18 mouse cellular contexts compared by ENCODE assay signal in genomic region chr3:117865621-117866020, GRCm38 (mm10). TPM values are rescaled to one million over a fixed set of nuclear protein-coding genes. Genes with fewer than 3 reads are reported as not detected.
A peak's percentile ranks its signal among the peaks of the same experiment; 100 is the strongest.
DNase-seq lines count a peak whose midpoint lies in the region; ATAC-seq lines count a peak whose summit lies in the region.
"Had no signal": no experiment of that assay in that cellular context is flagged by ENCODE, and none has a peak within 500 bp of the region (broad histone marks: within the 10 kb centered on the region; RNA-seq: fewer than 3 reads in every experiment).

No protein-coding gene starts in this region.

- H3K4me1 ChIP-seq in kidney, embryonic 15.5 days = peaks cover 23% of the 10 kb centered on the region; the same call in 1 of the 2 replicates
- H3K4me1 ChIP-seq in kidney, embryonic 16.5 days (ENCODE audit: insufficient read depth, low read length) = peaks cover 3% of the 10 kb centered on the region; the same call in 1 of the 2 replicates
- H3K4me1 ChIP-seq: embryonic facial prominence, embryonic 12.5 days had no signal

- H3K27ac ChIP-seq in kidney, embryonic 15.5 days = no peak overlapping the region
- H3K27ac ChIP-seq in kidney, embryonic 16.5 days (ENCODE audit: low read length) = no peak overlapping the region
- H3K27ac ChIP-seq: embryonic facial prominence, embryonic 12.5 days; forebrain, embryonic 15.5 days had no signal

- no peak for ATAC-seq in kidney, embryonic 15.5 days (replicated peaks; ENCODE audit: low FRiP score)
- ATAC-seq in kidney, embryonic 16.5 days (ENCODE audit: low FRiP score, low TSS enrichment) = no peak
- ATAC-seq: forebrain, embryonic 15.5 days had no signal

- peaks cover under 1% of the 10 kb centered on the region; the same call in 1 of the 2 replicates for H3K36me3 ChIP-seq in kidney, embryonic 15.5 days
- H3K36me3 ChIP-seq in kidney, embryonic 16.5 days (ENCODE audit: insufficient read depth, low read length) = no peaks in the 10 kb centered on the region
- H3K36me3 ChIP-seq: embryonic facial prominence, embryonic 12.5 days; forebrain, embryonic 15.5 days; heart, embryonic 13.5 days had no signal

- H3K27me3 ChIP-seq in kidney, embryonic 15.5 days = no peaks in the 10 kb centered on the region
- no peaks in the 10 kb centered on the region for H3K27me3 ChIP-seq in kidney, embryonic 16.5 days (ENCODE audit: insufficient read depth, low read length)
- H3K27me3 ChIP-seq: embryonic facial prominence, embryonic 12.5 days; forebrain, embryonic 15.5 days; heart, embryonic 13.5 days had no signal

- no peaks in the 10 kb centered on the region for H3K9me3 ChIP-seq in kidney, embryonic 15.5 days (replicated peaks)
- H3K9me3 ChIP-seq in kidney, embryonic 16.5 days (ENCODE audit: low read length) = no peaks in the 10 kb centered on the region
- H3K9me3 ChIP-seq: embryonic facial prominence, embryonic 12.5 days; forebrain, embryonic 15.5 days; heart, embryonic 13.5 days had no signal

- DNase-seq in kidney, adult 11 months = peak; percentile 15
- DNase-seq in kidney, adult 9 months = peak; percentile 68
- peak; percentile 5 for DNase-seq in urinary bladder, postnatal 14 days (ENCODE audit: low spot score)
- no peak for DNase-seq in urinary bladder, postnatal 36 days (ENCODE audit: low spot score in 2 of 2)
- DNase-seq in right cerebral cortex, postnatal 4 days = no peak
- DNase-seq: adrenal gland, postnatal 10 days; cerebellum, adult 11 months; cerebellum, adult 8-10 months; cerebellum, postnatal 14 days; embryo, embryonic 11 days; gastrocnemius, postnatal 36 days; heart, adult 11 months; heart, postnatal 36 days had no signal

- no peak overlapping the region for H3K4me3 ChIP-seq in kidney, embryonic 15.5 days (replicated peaks)
- no peak overlapping the region for H3K4me3 ChIP-seq in kidney, embryonic 16.5 days (ENCODE audit: low read length)
- H3K4me3 ChIP-seq: embryonic facial prominence, embryonic 12.5 days; forebrain, embryonic 15.5 days; heart, embryonic 13.5 days had no signal

- no peak overlapping the region for H3K9ac ChIP-seq in kidney, embryonic 15.5 days
- H3K9ac ChIP-seq in kidney, embryonic 16.5 days (replicated peaks; ENCODE audit: low read length) = no peak overlapping the region
- H3K9ac ChIP-seq: embryonic facial prominence, embryonic 12.5 days; forebrain, embryonic 15.5 days; heart, embryonic 13.5 days had no signal

- H3K4me2 ChIP-seq in kidney, embryonic 15.5 days = no peak overlapping the region
- H3K4me2 ChIP-seq in kidney, embryonic 16.5 days (replicated peaks; ENCODE audit: low read depth, low read length) = no peak overlapping the region
- H3K4me2 ChIP-seq: embryonic facial prominence, embryonic 12.5 days; forebrain, embryonic 15.5 days had no signal

RNA-seq across cellular contexts. Expression of gene Snx7, which starts 3.1 kb away (rescaled TPM):
- 52.1 and 56.2 TPM in 2 replicates for polyA plus RNA-seq in kidney, embryonic 15.5 days (2015; fragmentation: Nextera tagmentation; extraction: Ambion mirVana)
- polyA plus RNA-seq in kidney, embryonic 16.5 days (2015; fragmentation: Nextera tagmentation; extraction: Ambion mirVana) = 57.0 and 67.6 TPM in 2 replicates

Comparison
In these comparisons a context has a peak if more than half of its experiments do, and no peak if none do; other contexts are left out.
1. DNase-seq: peak in kidney, adult 11 months (single experiment), kidney, adult 9 months (single experiment) and urinary bladder, postnatal 14 days (single experiment); none in urinary bladder, postnatal 36 days (0 of 2) and right cerebral cortex, postnatal 4 days (single experiment).